Mouse (Mus musculus): ENCODE measurements around the gene Zfp92.

The Zfp92 gene

DNA sequence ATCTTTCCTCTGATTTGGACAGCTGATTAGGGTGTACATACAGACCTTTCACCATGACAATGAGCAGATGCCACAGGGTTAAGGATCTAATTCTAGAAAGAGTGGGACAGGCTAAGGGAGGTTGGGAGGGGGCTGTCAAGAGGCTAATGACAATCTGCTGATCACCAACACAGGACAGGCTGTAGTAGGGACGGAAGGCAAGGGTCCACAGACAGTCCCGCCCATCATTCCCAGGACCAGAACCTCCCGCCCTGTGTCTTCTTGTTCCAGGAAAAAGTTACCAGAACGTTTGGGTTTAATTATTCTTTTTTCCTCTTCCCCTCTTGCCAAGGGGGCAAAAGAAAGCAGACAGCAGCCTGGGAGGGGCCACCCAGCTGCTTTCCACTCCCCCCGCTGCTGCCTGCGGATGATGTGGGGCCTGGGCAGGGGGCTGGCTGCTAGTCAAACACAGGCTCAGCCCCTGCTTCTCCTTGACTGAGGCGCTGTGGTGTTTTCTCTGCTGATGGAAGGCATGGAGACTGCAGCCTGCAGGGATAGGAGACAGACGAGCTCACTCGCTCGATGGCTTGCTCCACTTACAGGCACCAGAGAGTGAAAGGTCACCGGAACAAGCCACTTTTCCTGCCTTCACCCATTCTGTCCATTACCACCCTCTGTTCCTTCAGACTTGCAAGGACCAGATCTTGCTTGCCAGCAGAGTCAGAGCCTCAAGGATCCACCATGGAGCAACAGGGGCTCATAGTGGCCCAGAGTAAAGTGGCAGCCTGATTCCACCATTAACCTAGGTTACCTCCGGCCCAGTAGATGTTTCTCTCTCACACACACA, 63.7 kb downstream of the Zfp92 start:
- DNase-seq (ENCODE audit: low read depth), result no peak

DNA sequence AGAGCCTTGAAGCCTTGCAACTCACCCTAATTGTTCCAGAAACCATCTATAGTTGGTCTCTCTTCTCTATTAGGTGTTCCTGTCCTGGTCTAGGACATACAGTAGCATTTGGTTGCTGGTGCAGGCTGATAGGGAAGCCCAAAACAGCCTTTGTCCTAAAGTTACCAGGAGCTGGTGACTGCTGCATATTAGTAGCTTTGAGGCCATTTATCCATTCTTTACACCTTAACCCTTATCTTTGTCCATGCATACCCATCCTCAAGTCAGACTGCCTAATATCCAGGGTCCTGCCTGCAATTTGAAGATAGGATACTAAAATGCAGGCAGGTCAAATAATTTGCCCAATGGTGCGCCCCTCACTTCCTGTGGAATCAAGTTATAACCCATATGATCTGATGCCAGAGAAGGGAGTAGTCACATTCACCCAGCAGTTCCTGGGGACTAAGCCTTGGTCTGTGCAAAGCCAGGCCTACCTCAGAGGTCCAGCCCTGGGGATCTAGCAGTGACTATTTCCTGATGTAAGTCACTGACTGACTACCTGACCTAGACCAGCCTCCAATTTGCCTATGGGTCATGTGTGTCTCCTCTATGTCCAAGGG, 64.9 kb downstream of the Zfp92 start:
- peak; percentile 10 for DNase-seq (ENCODE audit: low read depth)

DNA sequence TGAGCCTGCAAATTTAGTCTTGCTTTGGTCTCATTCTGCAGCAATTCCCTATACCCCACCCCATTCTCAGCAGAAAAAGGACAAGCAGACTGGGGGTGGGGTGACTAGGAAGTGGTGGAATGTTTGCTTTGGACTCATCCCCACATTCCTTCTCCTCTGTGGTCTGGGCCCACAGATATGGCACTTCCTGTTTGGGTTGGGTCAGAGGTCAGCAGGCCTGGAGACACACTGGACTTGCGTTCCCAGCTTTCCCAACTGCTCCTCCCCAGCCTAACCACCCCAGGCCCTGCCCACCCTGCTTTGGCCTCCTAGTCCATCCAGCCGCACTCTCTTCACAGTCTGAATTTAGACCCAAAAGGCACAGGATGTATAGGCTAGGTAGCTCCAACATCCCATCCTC, 65.7 kb downstream of the Zfp92 start:
- no peak for DNase-seq (ENCODE audit: low read depth)

DNA sequence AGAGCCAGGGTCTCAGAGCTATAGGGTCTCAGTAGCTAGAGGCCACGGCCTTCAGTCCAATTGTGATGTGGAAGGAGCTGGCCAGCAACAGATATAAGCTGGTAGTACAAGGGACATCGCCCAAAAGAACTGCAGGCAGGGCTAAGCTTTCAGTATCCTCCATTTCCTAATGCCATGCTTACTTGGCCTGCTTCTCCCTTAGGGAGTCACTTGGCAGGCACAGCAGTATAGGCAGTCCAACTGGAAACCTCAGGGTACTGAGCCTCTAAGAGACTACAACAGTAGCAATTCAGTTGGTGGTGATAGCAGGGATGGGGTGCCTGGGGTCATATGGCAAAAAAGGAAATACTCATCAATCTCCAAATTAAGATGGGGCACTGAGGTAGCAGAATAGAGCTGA, 66.6 kb downstream of the Zfp92 start:
- no peak for DNase-seq (ENCODE audit: low read depth)
